Mouse (Mus musculus): ENCODE measurements at regions not wholly inside any gene's neighbourhood (a gene's known extent, or its start where the extent isn't known, plus 50 kb on each side); places are given as distances from the start of the nearest gene placed in this dataset.

- WGBS = 55% methylated on average over 5 of the region's 5 CpGs
- no peaks in the 10 kb centered on the region for H3K4me1 ChIP-seq (ENCODE audit: control insufficient read depth, insufficient read depth, low read length)
- no peak overlapping the region for H3K4me3 ChIP-seq (replicated peaks; ENCODE audit: extremely low read depth, low read depth, low read length)
- no peak for TF ChIP-seq POLR2A (IDR thresholded peaks at IDR 0.05; ENCODE audit: borderline replicate concordance, extremely low read depth, low read depth, low read length)
- no peak for TF ChIP-seq CTCF (IDR thresholded peaks at IDR 0.05; ENCODE audit: insufficient read depth, low read length)
- DNase-seq = no peak
Measured at GRCm38 (mm10) chr7:136150196-136150595, 434.0 kb upstream of the Mki67 start.

- no peak for DNase-seq
- H3K4me1 ChIP-seq (ENCODE audit: control insufficient read depth, insufficient read depth, low read length) = no peaks in the 10 kb centered on the region
- no peak for TF ChIP-seq CTCF (IDR thresholded peaks at IDR 0.05; ENCODE audit: insufficient read depth, low read length)
- no peak for TF ChIP-seq POLR2A (IDR thresholded peaks at IDR 0.05; ENCODE audit: borderline replicate concordance, extremely low read depth, low read depth, low read length)
- H3K4me3 ChIP-seq (replicated peaks; ENCODE audit: extremely low read depth, low read depth, low read length) = no peak overlapping the region
- WGBS = 87% methylated on average over 4 of the region's 4 CpGs
Measured at GRCm38 (mm10) chr7:136151301-136151930, 435.3 kb upstream of the Mki67 start.

GRCm38 (mm10) chr7:136152470-136152869, 436.3 kb upstream of the Mki67 start:
- no peak for TF ChIP-seq POLR2A (IDR thresholded peaks at IDR 0.05; ENCODE audit: borderline replicate concordance, extremely low read depth, low read depth, low read length)
- TF ChIP-seq CTCF (IDR thresholded peaks at IDR 0.05; ENCODE audit: insufficient read depth, low read length) = no peak
- WGBS = 33% methylated on average over 5 of the region's 5 CpGs
- no peak overlapping the region for H3K4me3 ChIP-seq (replicated peaks; ENCODE audit: extremely low read depth, low read depth, low read length)
- no peaks in the 10 kb centered on the region for H3K4me1 ChIP-seq (ENCODE audit: control insufficient read depth, insufficient read depth, low read length)
- DNase-seq = no peak

- no peak overlapping the region for H3K4me3 ChIP-seq (replicated peaks; ENCODE audit: extremely low read depth, low read depth, low read length)
- 59% methylated on average over 3 of the region's 3 CpGs for WGBS
- H3K4me1 ChIP-seq (ENCODE audit: control insufficient read depth, insufficient read depth, low read length) = no peaks in the 10 kb centered on the region
- TF ChIP-seq CTCF (IDR thresholded peaks at IDR 0.05; ENCODE audit: insufficient read depth, low read length) (no peak), POLR2A (IDR thresholded peaks at IDR 0.05; ENCODE audit: borderline replicate concordance, extremely low read depth, low read depth, low read length) (no peak)
- DNase-seq = no peak
Measured at GRCm38 (mm10) chr7:136153621-136154020, 437.5 kb upstream of the Mki67 start.

GRCm38 (mm10) chr7:136159136-136159535, 443.0 kb upstream of the Mki67 start:
- WGBS = 47% methylated on average over 4 of the region's 4 CpGs
- TF ChIP-seq POLR2A (IDR thresholded peaks at IDR 0.05; ENCODE audit: borderline replicate concordance, extremely low read depth, low read depth, low read length) (no peak), CTCF (IDR thresholded peaks at IDR 0.05; ENCODE audit: insufficient read depth, low read length) (no peak)
- Histone ChIP-seq H3K4me1 (ENCODE audit: control insufficient read depth, insufficient read depth, low read length) (no peaks in the 10 kb centered on the region), H3K4me3 (replicated peaks; ENCODE audit: extremely low read depth, low read depth, low read length) (no peak overlapping the region)
- DNase-seq = no peak

- WGBS = 40% methylated on average over 2 of the region's 2 CpGs
- DNase-seq = no peak
- Histone ChIP-seq H3K4me3 (replicated peaks; ENCODE audit: extremely low read depth, low read depth, low read length) (no peak overlapping the region), H3K4me1 (ENCODE audit: control insufficient read depth, insufficient read depth, low read length) (no peaks in the 10 kb centered on the region)
- TF ChIP-seq CTCF (IDR thresholded peaks at IDR 0.05; ENCODE audit: insufficient read depth, low read length) (no peak), POLR2A (IDR thresholded peaks at IDR 0.05; ENCODE audit: borderline replicate concordance, extremely low read depth, low read depth, low read length) (no peak)
Measured at GRCm38 (mm10) chr7:136161526-136161925, 445.4 kb upstream of the Mki67 start.

- no peaks in the 10 kb centered on the region for H3K4me1 ChIP-seq (ENCODE audit: control insufficient read depth, insufficient read depth, low read length)
- no peak for DNase-seq
- no peak overlapping the region for H3K4me3 ChIP-seq (replicated peaks; ENCODE audit: extremely low read depth, low read depth, low read length)
- TF ChIP-seq CTCF (IDR thresholded peaks at IDR 0.05; ENCODE audit: insufficient read depth, low read length) = no peak
- no peak for TF ChIP-seq POLR2A (IDR thresholded peaks at IDR 0.05; ENCODE audit: borderline replicate concordance, extremely low read depth, low read depth, low read length)
- 61% methylated on average over 5 of the region's 5 CpGs for WGBS
Measured at GRCm38 (mm10) chr7:136164834-136165233, 448.7 kb upstream of the Mki67 start.

GRCm38 (mm10) chr7:136169261-136169660, 453.1 kb upstream of the Mki67 start:
- no peak for DNase-seq
- no peak for TF ChIP-seq POLR2A (IDR thresholded peaks at IDR 0.05; ENCODE audit: borderline replicate concordance, extremely low read depth, low read depth, low read length)
- TF ChIP-seq CTCF (IDR thresholded peaks at IDR 0.05; ENCODE audit: insufficient read depth, low read length) = no peak
- H3K4me1 ChIP-seq (ENCODE audit: control insufficient read depth, insufficient read depth, low read length) = no peaks in the 10 kb centered on the region
- H3K4me3 ChIP-seq (replicated peaks; ENCODE audit: extremely low read depth, low read depth, low read length) = no peak overlapping the region
- WGBS = 75% methylated on average over 4 of the region's 4 CpGs

GRCm38 (mm10) chr7:136176373-136176772, 460.2 kb upstream of the Mki67 start:
- Histone ChIP-seq H3K4me1 (ENCODE audit: control insufficient read depth, insufficient read depth, low read length) (no peaks in the 10 kb centered on the region; the same call in 1 of the 2 replicates), H3K4me3 (replicated peaks; ENCODE audit: extremely low read depth, low read depth, low read length) (no peak overlapping the region)
- TF ChIP-seq POLR2A (IDR thresholded peaks at IDR 0.05; ENCODE audit: borderline replicate concordance, extremely low read depth, low read depth, low read length) (no peak), CTCF (IDR thresholded peaks at IDR 0.05; ENCODE audit: insufficient read depth, low read length) (no peak)
- no peak for DNase-seq

- DNase-seq = no peak
- Histone ChIP-seq H3K4me1 (ENCODE audit: control insufficient read depth, insufficient read depth, low read length) (no peaks in the 10 kb centered on the region; the same call in 1 of the 2 replicates), H3K4me3 (replicated peaks; ENCODE audit: extremely low read depth, low read depth, low read length) (no peak overlapping the region)
- WGBS = 70% methylated on average over 6 of the region's 6 CpGs
- TF ChIP-seq POLR2A (IDR thresholded peaks at IDR 0.05; ENCODE audit: borderline replicate concordance, extremely low read depth, low read depth, low read length) (no peak), CTCF (IDR thresholded peaks at IDR 0.05; ENCODE audit: insufficient read depth, low read length) (no peak)
Measured at GRCm38 (mm10) chr7:136180996-136181395, 464.8 kb upstream of the Mki67 start.

Data from lung, adult 2 months (tissue).